Mouse (Mus musculus) gastrocnemius, postnatal 36 days (tissue): ENCODE data around the gene Cbx5. TPM values are rescaled to one million over a fixed set of nuclear protein-coding genes. Genes with fewer than 3 reads are reported as not detected.

ENCODE experiments used
- DNase-seq, 2 experiments: peaks; one replicate each; pipeline ENCODE4 v3.0.0; 2022
- intact Hi-C: fragments of 180-260 bp; cut with DNase I; formaldehyde crosslinking; loops from one replicate; pipeline ENCODE4 v1.15.1; 2025
- total RNA-seq, 2 experiments: library from RNA; stranded (reverse); gene quantifications; 2 replicates each; pipeline ENCODE4 v1.2.3; 2021

Cbx5 gene
- total RNA-seq, 2 experiments from 2014 or later, result 26.4 to 26.6 TPM

DNA sequence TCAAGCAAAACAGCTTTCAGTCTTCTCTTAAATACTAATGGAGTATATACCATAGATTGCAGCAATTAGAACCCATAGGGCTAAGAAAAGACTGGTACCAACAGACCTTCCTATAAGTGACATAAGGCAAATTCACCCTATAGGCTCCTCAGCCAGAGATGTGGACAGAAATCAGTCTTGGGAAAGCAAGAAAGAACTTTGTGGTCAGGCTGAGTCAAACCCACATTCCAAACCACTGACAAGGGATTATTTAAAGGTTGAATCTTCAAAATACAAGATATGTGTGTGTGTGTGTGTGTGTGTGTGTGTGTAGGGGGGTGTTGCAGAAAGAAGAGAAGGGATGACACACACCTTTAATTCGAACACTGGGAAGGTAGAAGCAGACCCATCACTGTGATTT is 18.2 kb downstream of the Cbx5 start:
- DNase-seq, result no peak
- intact Hi-C loops, result no loop called here

DNA sequence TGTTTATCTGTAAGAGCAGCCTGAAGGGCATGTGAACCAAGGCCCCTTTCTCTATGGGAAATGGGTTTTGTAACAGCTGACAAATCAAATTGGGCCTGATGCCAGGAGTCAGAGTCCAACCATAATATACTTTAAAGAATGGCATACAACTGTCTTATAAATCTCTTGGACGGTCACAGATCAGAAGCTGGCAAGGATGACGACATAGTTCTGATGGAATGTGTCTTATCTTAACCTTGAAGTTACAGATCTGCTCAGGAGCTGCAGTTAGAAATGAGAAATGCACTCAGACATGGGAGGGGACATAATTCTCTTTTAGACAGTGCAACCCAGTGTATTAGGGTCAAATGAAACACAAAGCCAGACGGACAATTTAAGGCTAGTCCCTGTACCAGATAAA is 18.8 kb downstream of the Cbx5 start:
- intact Hi-C loops, result no loop called here
- DNase-seq, result no peak

DNA sequence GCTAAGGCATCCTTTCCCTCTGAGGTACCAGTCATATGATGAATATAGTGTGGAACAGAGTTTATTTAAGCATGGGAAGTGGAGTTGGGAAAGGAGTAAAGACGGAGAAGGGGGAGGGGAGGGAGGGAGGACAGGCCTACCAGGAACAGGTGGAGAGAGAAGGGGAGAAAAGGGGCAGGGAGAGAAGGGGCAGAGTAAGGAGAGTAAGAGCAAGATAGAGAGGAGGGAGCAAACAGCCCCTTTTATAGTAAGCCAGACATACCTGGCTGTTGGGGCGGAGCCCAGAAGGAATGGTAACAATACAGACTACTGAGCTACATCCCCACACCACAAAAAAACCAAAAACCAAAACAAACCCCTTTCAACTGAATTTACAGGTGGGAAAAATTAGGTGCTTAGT is 23.6 kb downstream of the Cbx5 start:
- no peak for DNase-seq

DNA sequence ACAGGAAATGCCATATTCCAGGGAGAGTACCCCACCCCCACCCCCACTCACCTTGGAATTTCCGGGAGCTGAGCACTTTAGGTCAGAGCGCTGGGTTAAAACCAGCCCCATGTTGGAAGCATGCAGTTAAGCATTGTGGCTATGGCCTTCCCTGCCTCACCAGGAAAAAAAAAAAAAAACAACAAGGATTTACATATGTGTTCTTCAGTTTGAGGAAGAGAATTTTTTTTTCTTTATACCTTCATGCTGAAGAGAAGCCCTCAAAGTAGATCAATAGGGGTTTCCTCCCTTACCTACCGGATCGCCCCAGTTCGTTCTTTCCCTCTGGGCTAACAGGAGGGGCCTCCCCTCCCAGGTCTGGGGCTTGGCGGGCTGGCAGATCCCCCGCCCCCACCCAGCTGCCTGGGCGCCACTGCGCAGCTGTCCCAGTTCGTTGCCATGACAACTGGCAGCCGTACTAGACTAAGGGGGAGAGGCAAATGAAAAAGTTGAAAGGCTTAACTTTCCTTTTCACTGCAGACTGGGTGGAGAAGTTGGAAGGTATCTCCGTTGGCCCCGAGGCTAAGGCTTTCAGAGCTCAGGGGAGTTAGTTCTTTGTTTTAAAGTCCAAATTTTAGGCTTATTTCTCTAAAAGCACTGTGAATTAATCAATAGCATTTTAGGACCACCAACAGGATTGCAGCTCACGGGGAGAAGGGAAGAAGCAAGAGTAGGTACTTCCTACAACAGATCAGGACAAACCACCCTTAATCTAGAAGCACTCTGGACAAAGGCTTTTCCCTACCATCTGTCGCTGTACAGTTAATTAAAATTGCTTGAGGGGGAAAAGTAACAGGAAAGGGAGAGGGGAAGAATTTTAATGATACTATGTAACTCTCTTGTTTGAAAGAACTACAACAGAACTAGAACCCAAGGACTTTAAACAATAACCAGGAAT is 24.4 kb downstream of the Cbx5 start:
- intact Hi-C loops, result no loop called here
- peak; percentile 71 to 80 for DNase-seq

More for the DNA sequence above, 23.6 kb downstream of the Cbx5 start:
- intact Hi-C loops, result no loop called here

DNA sequence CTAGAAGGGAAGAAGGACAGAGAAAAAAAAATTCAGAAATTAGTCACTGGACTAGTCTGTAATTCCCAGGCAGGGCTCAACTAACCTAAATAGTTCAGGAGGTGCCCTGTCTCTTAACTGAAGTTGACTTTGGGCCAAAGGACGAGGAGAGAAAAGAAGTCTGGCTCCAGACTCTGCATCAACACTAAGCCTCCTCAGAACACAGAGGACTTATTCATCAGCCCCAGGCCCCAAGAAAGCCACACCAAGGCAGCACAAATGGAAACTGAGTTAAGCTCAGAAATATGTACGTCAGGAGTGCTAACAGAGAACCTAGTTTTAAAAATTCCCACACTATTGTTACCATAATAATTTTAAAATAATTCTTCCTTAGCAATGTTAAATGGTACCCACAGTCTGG is 25.5 kb downstream of the Cbx5 start:
- DNase-seq, result no peak
- intact Hi-C loops, result no loop called here

DNA sequence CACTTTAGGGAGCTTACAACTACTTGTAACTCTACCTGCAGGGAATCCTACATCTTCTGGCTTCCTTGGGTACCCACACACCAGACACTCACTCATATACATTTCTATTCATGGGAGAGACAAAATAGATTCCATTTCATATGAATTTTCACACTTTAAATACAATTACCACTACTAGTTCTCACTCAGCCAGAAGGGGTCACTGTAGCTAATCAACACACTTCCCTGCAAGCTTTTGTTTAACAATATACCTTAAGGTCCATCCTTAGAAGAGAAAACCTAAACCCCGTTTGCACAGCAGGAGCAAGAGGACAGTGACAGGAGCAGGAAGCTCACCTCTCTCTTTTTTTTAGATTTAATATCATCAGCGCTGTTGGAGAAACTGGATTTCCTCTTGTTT is 34.5 kb downstream of the Cbx5 start:
- no peak for DNase-seq
- intact Hi-C loops, result loop anchor here (5.0 kb wide), 1 partner anchor 102 kb away; no protein-coding TSS in a partner anchor

DNA sequence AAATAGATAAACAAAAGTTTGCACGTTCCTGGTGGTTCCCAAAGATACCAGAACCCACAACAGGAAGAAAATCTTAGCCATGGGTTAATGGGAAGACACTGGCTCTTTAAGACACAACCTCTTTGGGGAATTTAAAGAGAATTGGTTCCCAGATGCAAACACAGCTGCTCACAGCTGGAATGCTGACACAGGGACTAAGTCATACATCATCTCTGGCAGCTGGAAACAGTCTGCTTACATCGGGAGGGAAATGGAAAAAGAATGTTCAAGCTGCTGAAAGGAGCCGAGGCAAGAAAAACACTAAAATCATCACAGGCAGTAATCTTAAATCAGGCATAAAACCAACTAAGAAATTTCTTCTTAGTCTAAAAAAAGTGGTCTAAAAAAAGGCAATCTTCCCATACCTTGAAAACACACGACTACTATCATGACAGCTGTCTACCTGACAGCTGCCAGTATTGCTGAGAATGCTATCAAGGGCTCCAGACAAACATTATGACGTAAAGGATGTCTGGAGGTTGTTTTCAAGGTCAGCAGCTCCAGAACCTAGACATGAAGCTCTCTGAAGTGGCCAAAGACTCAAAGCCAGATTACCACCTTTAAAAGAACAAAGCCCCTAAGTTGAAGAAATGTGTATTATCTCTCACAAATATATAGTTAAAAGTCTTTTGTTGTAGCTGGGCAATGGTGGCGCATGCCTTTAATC is 37.4 kb downstream of the Cbx5 start:
- intact Hi-C loops, result no loop called here
- no peak for DNase-seq

DNA sequence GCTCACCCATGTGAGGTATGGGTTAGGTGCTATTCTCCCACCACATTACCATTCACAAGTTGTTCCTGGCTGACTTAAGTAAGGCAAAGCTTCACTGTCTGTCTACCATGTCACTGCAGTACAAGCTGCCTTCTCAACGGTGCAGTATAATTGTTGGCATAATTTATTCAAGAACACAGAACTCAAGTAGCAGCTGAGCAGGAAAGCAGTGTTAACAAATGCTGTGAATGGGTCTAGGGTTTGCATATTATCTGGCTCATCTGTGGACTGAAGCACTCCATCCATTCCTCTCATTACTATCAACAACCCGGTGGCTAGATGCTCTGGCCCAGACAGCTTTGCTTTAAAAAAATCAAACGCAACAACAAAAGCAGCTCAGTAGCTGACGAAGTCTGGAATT is 41.8 kb downstream of the Cbx5 start:
- intact Hi-C loops, result no loop called here
- DNase-seq, result no peak

DNA sequence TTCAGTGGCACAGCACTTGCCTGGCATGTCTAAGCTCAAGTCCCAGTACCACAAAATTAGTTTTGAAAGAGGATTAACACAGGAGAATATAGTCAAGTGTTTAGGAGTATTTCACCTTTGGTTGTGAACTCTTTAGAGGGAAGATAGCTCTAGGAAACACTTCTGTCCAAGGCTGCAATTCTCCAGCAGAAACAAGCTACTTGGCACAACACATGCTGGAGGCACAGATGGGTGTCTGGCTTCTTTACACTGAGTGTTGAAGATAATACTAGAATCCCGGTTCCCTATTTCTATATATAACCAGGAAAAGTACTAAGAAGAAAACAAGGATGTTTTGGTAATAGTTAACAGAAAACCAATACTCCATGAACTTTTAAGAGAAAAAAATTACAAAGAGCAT is 42.8 kb downstream of the Cbx5 start:
- no peak for DNase-seq
- intact Hi-C loops, result no loop called here

DNA sequence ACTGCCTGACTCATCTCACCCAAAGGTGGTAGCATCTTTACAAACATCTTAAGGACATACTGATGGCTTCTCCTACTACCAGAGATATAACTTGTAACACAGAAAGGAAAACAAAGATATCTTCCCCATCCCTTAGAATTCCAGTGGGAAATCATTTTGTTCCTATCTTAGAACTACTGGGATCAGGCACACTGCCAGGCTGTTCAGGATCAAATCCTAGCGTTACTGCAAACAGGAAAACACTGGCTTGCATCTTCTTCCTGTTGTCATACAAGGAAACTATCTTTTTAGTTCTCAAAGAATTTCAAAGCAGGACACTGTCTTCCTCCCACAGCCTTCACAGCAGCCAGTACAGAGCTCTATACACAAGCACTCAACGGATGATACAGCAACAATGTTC is 46.0 kb downstream of the Cbx5 start:
- intact Hi-C loops, result no loop called here

DNA sequence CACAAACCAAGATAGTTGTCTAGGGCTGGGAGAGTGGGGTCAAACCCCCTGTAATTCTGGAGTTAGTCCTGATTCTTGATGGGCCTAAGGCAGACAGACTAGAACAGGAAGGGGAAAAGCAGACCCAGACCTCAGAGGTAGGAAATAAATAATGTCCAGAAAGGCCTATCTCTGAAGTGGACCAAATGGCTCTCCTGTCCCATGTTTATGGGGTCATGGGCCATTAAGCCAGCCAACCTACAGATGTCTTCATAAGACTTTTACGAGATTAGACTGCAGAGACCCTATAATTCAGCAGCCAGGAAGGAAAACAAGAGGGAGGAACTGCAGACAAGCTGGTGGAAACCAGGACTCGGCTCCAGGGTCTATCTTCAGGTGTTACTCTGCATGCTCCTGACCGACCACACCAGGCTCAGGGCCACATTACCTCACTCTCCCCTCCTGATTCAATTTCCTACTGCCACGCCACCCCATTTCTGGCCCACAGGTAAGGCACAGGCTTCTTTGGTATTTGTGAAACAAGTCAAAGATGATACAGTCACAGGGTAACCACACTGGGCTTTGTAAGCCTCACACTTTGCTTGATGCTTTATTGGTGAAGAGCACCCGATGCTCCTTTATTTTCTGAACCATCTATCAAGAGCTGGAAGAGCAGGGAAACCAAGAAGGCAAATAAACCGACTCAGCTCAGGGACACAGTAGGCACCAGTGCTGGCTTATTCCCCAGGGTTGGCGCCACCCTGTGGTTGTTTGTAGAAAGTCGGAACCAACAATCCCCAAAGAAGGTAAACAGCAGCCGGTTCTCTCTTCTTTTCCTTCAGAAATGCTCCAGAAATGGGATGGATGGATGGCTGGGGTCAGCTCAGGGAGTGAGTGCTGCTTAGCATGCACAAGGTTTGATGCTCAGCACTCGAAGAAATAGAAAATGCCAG is 48.8 kb downstream of the Cbx5 start:
- intact Hi-C loops, result no loop called here
- no peak for DNase-seq

More for the DNA sequence above, 46.0 kb downstream of the Cbx5 start:
- DNase-seq, result no peak

DNA sequence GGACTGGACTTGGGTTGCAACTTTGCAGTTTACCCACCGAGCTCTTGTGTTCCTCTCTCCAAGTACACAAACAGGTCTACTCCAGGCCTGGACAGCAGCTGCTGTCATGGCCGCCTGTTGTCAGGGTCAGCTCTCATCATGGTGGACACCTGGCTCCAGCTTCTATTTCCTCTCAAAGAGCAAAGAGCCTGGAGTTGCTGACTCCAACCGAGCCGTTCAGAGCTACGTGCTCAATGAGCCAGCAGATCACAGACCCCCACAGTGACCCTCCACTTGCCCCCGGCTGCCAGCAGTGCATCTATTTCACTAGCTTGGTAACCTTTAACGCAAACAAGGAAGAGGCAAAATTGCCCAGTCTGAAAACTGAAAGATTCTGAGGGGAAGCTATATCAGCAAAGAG is 49.5 kb downstream of the Cbx5 start:
- DNase-seq, result no peak
- intact Hi-C loops, result no loop called here

DNA sequence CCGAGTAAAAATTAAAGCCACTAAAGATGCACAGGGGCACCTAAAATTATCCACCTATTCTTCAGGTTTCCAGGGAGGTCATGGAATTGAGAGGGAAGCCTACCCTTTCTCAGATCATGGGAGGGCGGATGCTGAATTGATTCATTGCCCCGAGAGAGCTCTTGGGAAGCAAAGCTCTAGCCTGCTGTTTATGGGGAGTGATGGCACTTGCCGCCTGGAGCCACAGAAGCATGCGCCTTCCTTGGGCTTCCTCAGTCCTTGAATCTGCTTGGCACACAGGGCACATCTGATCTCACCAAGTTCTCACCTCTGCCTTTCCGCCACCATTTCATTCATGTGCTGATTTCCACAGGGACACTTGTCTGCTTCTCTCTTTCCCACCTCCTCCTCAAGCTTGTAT is 51.8 kb downstream of the Cbx5 start:
- no peak for DNase-seq
- intact Hi-C loops, result loop anchor here (5.0 kb wide), 2 partner anchors 39 to 436 kb away; no protein-coding TSS in a partner anchor

DNA sequence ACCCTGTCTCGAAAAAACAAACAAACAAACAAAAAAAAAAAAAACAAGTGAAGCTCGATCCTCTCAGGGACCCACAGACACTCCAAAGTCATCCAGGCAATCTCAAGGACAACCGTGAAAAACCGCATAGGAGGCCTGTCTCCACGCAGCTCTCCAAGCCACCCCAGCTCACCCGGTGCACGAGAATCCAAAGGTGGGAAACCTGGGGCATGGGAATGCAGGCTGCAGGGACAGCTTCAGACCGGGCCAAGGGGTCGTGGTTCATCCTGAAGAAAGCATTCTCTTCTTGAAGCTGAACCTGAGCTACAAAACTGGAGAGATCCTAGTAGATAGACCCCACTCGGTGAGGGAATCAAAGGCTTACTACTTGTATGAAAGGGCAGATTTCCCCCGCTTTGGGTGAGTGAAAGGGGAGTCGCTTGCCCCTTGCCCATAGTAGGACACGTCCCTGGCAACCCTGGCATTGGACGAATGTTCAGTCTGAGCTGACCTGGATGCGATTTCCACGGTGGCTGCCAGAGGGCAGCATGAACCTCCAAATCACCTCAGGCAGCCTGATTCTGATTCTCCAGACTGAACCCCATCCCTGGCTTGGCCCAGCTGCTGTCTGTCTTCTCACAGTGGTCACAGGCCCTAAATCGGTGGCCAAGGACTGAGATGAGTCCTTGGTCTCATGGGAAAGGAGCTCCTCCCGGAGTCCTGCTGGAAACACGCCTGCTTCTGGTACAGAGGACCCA is 54.0 kb downstream of the Cbx5 start:
- intact Hi-C loops, result loop anchor here (5.0 kb wide), 2 partner anchors 42 to 433 kb away; no protein-coding TSS in a partner anchor
- DNase-seq, result no peak

DNA sequence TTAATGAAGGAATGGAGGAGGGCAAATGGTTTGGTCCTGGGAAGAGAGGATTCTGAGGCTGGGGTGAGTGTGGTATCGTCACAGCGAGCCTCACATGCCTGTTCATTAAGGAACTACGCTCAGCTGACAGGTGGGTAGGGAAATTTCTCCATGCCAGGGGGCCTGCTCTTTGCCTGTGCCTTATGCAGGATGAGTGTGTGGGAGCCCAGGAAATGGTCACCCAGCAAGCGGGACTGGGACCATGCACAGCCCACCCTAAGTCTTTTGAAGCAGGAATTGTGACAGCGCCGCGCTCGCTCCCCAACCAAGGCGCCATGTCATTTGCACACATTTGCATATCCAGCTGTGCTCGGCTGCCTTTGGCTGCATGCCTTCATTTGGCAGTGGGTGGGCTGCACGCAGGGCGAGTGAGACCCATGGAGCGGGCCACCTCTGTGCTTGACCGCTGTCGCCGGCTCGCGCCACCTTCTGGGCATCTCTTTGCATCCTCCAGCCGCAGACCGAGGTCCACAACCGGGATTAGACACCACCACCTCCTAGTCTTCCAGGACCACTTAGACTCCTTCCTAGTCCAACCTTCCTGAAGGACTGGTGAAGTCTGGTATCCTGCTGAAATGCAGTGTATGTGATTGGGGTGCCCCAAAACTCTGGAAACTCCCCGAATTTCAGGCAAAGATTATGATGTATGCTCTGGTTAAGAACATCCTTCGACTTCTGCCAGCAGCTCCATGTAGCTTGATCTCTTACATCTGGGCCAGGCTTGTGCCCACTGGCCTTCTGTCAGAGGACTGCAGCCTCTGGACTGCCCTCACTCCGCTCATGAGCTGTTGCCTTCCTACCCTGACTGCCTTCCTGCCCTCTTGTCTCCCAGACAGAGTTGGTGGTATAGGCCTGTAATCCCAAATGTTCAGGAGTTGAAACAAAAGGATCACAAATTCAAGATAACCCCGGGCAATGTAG is 55.7 kb downstream of the Cbx5 start:
- intact Hi-C loops, result loop anchor here (2.0 to 5.0 kb wide), 2 partner anchors 121 to 217 kb away; partner anchors contain the start of genes Hoxc10 and Hoxc5
- DNase-seq, result no peak

DNA sequence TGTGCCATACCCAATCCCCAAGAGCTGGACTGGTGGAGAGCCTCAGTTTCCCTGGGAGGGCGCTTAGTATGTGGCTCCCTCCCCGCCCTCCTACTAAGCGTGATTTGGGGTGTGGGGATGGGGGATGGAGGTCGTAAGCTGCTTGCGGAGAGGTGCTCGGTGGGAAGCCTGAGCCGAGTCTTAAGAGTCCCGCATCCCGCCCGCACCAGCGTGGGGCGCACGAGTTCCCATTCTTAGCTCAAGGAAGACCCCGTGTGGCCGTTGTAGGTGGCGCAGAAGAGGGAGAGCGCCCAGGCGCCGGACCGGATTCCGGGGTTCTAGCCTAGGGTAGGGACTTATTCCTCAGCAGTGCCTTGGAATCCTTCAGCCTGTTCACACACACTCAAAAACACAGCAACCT is 56.5 kb downstream of the Cbx5 start:
- intact Hi-C loops, result loop anchor here (2.0 to 5.0 kb wide), 2 partner anchors 122 to 216 kb away; partner anchors contain the start of genes Hoxc10 and Hoxc5
- peak in 1 of 2 experiments; percentile 49 for DNase-seq

DNA sequence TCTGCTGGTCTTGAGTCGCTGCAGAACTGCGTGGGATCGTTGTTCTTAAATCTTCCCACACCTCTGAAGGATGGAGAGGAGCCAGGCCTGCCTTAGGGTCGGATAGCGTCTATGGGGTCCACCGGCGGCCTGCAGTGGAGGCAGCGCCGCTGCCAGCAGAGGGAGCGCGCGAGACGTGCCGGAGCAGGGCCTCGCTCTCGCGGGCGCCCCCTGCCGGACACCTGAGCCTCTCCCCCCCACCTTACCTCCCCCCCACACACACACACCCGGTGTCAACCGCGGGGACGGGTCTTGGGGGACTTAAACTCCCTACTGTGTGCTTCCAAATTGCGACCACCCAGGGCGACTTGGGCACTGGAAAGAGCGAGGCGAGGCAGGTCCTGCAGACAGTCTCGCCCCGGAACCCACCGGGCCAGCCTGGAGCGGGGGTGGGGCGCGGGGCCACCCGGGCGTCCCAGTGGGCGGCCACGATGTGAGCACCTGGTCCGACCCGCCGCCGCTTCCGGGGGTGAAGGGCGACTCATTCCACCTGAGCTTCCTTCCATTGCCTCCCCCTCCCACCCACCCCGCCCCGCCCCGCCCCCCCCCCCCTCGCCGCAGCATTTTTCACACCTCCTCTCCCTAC is 57.3 kb downstream of the Cbx5 start:
- intact Hi-C loops, result loop anchor here (2.0 to 5.0 kb wide), 2 partner anchors 123 to 215 kb away; partner anchors contain the start of genes Hoxc10 and Hoxc5
- peak; percentile 72 to 74 for DNase-seq

DNA sequence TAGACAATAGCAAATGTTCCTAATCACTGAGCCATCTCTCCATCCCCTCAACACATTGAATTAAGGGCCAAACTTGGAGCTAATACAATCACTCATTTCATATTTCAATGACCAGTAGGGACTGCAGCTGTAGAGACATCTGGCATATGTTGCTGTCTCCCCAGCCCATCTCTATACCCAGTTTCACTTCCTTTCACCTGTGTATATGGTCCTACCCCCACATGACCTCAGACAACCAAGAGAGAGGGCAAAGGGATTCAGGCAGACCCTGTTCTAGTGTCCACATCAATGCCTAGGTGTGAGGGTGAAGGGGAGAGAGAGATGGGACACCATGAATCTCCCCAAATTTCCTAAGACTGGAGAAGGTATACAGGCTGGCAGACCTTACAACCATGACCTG is 59.2 kb downstream of the Cbx5 start:
- intact Hi-C loops, result loop anchor here (5.0 kb wide), 1 partner anchor 213 kb away; the partner anchor contains the start of genes Hoxc10 and Hoxc5
- DNase-seq, result no peak
